Mouse (Mus musculus): ENCODE measurements around the gene Gls2.
A peak's percentile ranks its signal among the peaks of the same experiment; 100 is the strongest.
"Not testable (repeated sequence)": the region's sequence is repeated elsewhere in the genome, so short reads cannot be mapped to it uniquely, and the experiment has no call there.

Gls2 gene

DNA sequence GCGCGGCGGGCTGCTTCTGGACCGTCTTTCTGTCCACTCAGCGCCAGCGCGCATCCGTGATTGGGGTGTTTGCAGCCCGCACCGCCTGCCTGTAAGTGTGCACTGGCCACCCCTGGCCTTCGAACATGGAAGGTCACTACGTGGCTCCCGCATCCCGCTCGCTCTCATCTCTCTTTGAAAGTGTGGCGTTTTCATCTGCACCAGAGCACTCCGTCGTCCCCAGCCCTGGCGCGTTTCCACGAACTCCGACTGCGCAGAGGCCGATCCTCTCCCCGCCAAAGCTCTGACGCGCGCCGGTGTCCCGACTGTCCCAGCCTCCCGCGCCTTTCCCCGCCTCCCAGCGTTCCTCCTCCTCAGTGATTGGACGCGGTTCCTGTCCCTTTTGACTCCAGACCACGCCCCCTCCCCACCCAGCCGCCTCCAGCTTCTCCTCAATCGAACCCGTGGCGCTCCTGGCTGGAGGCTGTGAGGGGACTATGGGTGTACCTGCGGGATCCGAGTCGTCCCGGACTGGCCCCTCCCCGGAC, at the start of gene Gls2:
TSS of gene Gls2 (plus strand) at position 434 of the 527 bp plus-strand sequence.
- DNase-seq (ENCODE audit: low spot score in 2 of 2): peak; percentile 96 to 98

DNA sequence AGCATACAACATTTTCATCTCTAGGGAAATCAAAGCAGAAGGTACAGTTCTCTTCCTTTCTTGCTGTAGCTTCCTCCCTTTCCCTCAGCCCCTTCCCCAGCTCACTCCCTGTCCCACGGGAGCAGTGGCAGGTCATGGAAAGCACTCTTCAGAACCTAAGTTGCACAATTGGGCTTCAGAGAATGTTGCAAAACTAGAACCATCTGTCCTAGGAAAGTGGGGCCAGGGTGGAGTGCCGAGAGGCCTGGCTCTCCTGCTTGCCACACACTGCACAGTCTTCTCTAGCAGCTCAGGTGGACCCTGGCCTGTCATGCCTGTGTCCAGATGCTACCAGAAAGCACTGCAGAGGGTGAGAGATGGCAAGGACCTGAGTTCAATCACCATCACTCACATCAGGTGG, 49.3 kb upstream of the Gls2 start:
- DNase-seq (ENCODE audit: low spot score in 2 of 2): no peak

DNA sequence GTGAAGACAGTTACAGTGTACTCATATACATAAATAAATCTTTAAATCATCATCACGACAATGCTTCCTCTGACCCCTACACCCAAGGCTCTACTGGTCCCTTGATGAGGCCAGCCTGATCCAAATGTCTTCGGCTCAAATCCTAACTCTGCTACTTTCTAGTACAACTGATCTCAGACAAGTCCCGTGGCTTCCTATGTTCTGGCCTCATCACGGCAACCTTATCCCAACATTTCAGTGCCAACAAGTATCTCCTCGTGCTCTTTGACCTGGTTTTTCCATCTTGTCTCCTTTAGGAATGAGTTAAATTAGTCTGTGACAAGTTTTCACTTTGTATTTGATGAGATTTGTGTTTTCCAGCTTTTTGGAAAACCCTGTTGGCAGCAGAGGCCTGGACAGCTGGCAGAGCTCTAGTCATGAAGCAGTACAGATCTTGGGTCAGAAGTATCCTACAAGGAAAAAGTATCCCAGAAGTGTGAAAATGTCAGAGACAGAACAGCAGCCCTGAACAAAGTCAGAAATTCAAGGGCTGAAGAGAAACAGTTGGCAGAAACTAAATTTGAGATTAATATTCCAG, 45.4 kb upstream of the Gls2 start:
- no peak for DNase-seq (ENCODE audit: low spot score in 2 of 2)

DNA sequence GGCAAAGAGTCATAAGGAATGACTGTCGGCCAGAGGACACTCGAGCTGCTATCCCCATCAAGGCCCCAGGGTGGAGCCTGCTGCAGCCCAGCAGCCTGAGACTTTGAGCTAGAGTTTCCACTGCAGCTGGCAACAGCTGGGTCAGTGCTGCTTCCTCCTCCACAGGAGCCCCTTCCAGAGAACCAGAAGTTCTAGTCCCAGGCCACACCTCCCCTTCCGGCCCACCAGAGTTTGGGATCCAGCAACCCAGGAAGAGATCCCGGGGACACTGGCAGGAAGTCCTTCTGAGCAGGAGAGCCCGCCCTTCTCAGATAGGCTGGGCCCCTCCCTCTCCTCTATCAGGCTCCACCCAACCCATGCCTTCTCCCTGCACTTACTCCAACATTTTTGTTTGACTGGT, 44.7 kb upstream of the Gls2 start:
- no peak for DNase-seq (ENCODE audit: low spot score in 2 of 2)

DNA sequence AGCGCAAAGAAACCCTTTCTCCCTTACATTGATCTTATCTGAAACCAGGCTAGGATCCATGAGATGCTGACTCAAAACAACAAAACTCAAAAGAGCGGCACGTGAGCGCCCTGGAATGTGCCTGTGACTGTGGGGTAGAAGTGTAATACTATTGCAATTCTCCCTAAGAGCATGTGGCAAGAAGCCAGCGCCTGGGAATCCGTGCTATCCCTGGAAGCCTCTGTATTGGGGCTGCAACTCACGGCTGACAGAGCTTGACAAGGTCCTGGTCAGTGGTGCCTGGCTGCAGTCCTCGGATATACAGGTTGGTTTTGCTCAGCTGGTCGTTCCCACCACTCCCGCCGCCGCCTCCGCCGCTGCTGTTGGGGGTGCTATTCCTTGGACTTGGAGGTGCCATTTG, 43.3 kb upstream of the Gls2 start:
- DNase-seq (ENCODE audit: low spot score in 2 of 2): no peak

DNA sequence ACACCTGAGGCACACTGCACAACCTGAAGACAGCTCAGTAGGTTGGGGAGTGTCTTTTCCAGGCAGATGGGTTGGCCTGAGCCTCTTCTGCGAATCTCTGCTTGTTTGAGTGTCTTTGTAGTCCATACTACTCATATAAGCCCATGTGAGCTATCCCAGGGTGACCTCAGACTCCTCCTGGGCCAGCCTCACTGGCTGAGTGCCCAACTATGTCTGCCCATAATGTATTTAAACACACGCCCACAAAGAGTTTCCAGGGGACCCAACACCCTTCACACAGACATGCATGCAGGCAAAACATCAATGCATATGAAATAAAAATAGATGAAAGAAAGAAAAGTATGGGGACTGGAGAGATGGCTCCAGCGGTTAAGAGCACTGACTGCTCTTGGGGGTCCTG, 40.3 kb upstream of the Gls2 start:
- no peak for DNase-seq (ENCODE audit: low spot score in 2 of 2)

- not testable (repeated sequence) for DNase-seq (ENCODE audit: low spot score in 2 of 2)
Measured at GRCm38 (mm10) chr10:128165726-128166125, 28.5 kb upstream of the Gls2 start.

GRCm38 (mm10) chr10:128167091-128167490, 27.2 kb upstream of the Gls2 start:
- no peak for DNase-seq (ENCODE audit: low spot score in 2 of 2)

- not testable (repeated sequence) for DNase-seq (ENCODE audit: low spot score in 2 of 2)
Measured at GRCm38 (mm10) chr10:128171348-128171747, 22.9 kb upstream of the Gls2 start.

- DNase-seq (ENCODE audit: low spot score in 2 of 2): no peak
Measured at GRCm38 (mm10) chr10:128175302-128175701, 19.0 kb upstream of the Gls2 start.

DNA sequence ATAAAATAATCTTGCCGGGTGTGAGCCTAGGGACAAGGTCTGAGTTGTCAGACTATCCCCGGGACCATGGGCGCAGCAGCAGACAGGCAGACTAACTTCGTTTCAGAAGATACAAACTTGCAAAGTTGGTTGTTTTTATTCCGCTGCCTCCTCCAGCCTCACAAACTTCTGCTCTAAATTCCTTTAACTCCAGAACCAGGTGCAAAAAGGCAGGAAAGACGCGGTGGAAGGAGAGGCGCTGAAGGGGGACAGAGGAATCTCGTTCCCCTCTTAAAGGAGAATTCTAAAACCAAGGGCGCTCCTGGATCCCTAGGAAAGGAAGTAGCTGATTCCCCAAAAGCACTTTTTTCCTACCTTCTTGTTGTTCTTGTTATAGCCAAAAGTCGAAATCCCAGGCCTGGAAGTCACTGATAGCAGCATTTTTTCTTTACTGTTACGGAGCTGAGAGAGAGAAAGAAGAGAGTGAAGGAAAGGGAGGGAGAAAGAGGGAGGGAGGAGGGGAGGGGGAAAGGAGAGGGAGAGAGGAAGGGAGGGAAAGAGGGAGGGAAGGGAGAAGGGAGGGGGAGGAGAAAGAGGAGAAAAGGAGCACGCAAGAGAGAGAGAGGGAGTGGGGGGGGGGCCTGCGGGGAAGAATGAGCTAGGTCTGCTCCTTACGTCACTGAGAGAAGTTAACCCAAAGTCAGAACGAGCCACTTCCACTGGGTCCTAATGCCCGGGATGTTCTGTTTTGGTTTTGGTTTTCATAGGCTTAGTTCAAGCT, 18.1 kb upstream of the Gls2 start:
- DNase-seq (ENCODE audit: low spot score in 2 of 2): peak; percentile 39 to 72

- DNase-seq (ENCODE audit: low spot score in 2 of 2): no peak
Measured at GRCm38 (mm10) chr10:128177316-128177715, 16.9 kb upstream of the Gls2 start.

- no peak for DNase-seq (ENCODE audit: low spot score in 2 of 2)
Measured at GRCm38 (mm10) chr10:128179989-128180388, 14.3 kb upstream of the Gls2 start, which contains the start of gene Rbms2. Rbms2 (minus strand) TSS chr10:128180297.

DNA sequence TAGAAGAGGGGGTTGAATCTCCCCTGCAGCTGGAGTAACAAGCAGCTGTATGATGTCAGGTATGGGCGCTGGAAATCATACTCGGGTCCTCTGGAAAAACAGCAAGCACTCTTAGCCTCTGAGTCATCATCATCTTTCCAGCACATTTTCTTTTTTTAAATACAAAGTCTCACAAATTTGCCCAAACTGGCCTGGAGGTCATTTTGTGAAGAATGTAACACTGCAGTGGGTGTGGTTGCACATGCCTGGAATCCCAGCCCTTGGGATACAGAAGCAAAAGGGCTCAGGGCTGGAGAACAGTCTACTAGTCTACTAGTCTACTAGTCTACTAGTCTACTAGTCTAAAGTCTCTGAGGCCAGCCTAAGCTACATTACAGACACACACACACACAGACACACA, 10.0 kb upstream of the Gls2 start:
- DNase-seq (ENCODE audit: low spot score in 2 of 2): no peak

GRCm38 (mm10) chr10:128185277-128185940, 8.8 kb upstream of the Gls2 start:
- DNase-seq (ENCODE audit: low spot score in 2 of 2): no peak

- DNase-seq (ENCODE audit: low spot score in 2 of 2): peak; percentile 48 to 55
Measured at GRCm38 (mm10) chr10:128185959-128186358, 8.3 kb upstream of the Gls2 start.

DNA sequence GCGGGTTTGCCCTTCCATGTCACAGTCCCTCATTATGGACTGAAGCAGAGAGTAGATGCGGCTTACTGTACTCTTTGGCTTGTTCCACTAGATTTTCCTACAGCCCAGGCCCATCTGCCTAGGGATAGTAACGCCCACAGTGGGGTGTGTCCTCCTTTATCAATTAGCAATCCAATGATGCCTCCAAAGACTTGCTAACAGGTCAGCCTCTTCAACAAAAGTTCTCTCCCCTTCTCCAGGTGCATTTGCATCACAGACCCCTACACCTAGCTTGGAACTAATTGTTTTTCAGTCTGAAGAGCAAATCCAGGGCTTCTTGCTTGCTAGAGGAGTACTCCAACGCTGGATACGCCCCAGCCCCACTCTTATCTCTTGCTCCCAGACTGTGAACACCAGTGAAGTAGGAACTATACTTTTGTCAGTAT, 7.1 kb upstream of the Gls2 start:
- DNase-seq (ENCODE audit: low spot score in 2 of 2): no peak

GRCm38 (mm10) chr10:128188242-128188877, 5.9 kb upstream of the Gls2 start:
- DNase-seq (ENCODE audit: low spot score in 2 of 2): peak; percentile 35 to 51

GRCm38 (mm10) chr10:128191472-128191871, 2.8 kb upstream of the Gls2 start:
- no peak for DNase-seq (ENCODE audit: low spot score in 2 of 2)

DNA sequence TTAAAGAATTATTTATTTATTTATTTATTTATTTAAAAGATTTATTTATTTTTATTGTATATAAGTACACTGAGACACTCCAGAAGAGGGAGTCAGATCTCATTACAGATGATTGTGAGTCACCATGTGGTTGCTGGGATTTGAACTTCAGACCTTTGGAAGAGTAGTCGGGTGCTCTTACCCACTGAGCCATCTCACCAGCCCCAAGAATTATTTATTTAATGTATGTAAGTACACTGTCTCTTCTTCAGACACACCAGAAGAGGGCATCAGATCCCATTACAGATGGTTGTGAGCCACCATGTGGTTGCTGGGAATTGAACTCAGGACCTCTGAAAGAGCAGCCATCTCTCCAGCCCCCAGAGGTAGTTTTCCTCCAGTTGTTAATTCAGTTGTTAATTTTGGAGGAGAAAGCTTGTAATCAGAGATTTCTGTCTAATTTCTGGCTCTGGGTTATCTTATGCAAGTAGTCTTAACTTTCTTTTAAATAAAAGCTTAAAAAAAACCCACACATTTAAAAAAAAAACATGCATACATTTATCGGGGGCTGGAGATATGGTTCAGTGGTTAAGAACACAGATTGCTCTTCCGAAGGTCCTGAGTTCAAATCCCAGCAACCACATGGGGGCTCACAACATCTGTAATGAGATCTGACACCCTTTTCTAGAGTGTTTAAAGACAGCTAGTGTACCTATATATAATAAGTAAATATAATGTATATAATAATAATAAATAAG, 2.1 kb upstream of the Gls2 start:
- DNase-seq (ENCODE audit: low spot score in 2 of 2): not testable (repeated sequence)

DNA sequence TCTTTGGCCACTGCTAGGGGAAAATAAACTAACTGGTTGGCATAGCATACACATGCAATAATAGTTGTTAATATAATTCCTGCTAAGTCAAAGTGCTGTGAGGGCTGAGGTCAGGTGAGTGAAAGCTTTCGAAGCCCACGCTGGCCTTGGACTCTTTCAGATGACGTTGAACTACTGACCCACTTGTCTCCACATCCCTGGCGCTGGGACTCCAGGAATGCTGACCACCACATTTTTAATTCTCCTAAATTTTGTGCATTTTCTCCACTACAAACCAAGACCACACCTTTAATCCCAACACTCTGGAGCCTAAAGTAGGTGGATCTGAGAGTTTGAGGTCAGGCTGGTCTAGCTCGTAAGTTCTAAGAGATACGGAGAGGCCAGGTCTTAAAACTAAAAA, 1.1 kb upstream of the Gls2 start:
- no peak for DNase-seq (ENCODE audit: low spot score in 2 of 2)

Data from right cerebral cortex, postnatal 36 days (tissue).